Mouse (Mus musculus) neural tube, embryonic 15.5 days (tissue): Measurements from ENCODE around the gene Alg2. TPM values are rescaled to one million over a fixed set of nuclear protein-coding genes. Genes with fewer than 3 reads are reported as not detected.

Experiments
- ATAC-seq: fragments of 200-750 bp; cut with Nextera tagmentation; 2 replicates; pipeline ENCODE4 v1.8.0; 2017; ENCODE audit warnings: mild to moderate bottlenecking, moderate TSS enrichment, moderate library complexity; ENCODE audit not compliant: low FRiP score
- H3K27ac ChIP-seq: fragments of 300-500 bp; sonication (generic); replicated peaks from 2 replicates; pipeline ENCODE4 v1.5.1; 2015; ENCODE audit warnings: mild to moderate bottlenecking, inconsistent platforms
- H3K27me3 ChIP-seq: fragments of 300-500 bp; sonication (generic); replicated peaks from 2 replicates; pipeline ENCODE4 v1.6.1; 2015; ENCODE audit warnings: inconsistent platforms
- H3K36me3 ChIP-seq: fragments of 300-500 bp; sonication (generic); 2 replicates; pipeline ENCODE4 v1.6.1; 2015; ENCODE audit warnings: inconsistent platforms
- H3K4me1 ChIP-seq: fragments of 300-500 bp; sonication (generic); 2 replicates; pipeline ENCODE4 v1.6.1; 2015; ENCODE audit warnings: inconsistent platforms
- H3K4me2 ChIP-seq: fragments of 300-500 bp; sonication (generic); 2 replicates; pipeline ENCODE4 v1.6.1; 2015; ENCODE audit warnings: inconsistent platforms, mild to moderate bottlenecking, moderate library complexity
- H3K4me3 ChIP-seq: fragments of 300-500 bp; sonication (generic); replicated peaks from 2 replicates; pipeline ENCODE4 v1.5.1; 2015; ENCODE audit warnings: mild to moderate bottlenecking, inconsistent platforms
- H3K9ac ChIP-seq: fragments of 300-500 bp; sonication (generic); replicated peaks from 2 replicates; pipeline ENCODE4 v1.6.1; 2015; ENCODE audit warnings: mild to moderate bottlenecking, inconsistent platforms
- H3K9me3 ChIP-seq: fragments of 300-500 bp; sonication (generic); replicated peaks from 2 replicates; pipeline ENCODE4 v1.6.1; 2016; ENCODE audit warnings: inconsistent platforms
- WGBS: fragments of 180-500 bp; shearing (Covaris S2); methylation state at CpG from one replicate; pipeline ENCODE4 v1.1.7; 2015; ENCODE audit warnings: mixed read lengths; 5-methylcytosine and 5-hydroxymethylcytosine counted together
- polyA plus RNA-seq: library from polyadenylated mRNA; unstranded; fragments of >200 nt; fragmentation: Nextera tagmentation; extraction: Ambion mirVana; gene quantifications from 2 replicates; pipeline ENCODE4 v1.2.1, GENCODE M21; 2015

The Alg2 gene
- polyA plus RNA-seq, 1 experiment from 2014 or later, result 364 TPM

- H3K4me1 ChIP-seq, result peaks cover 4% of the 10 kb centered on the region; the same call in 1 of the 2 replicates
- H3K9ac ChIP-seq, result no peak overlapping the region
- no peak overlapping the region for H3K4me3 ChIP-seq
- H3K27ac ChIP-seq, result no peak overlapping the region
- H3K9me3 ChIP-seq, result no peaks in the 10 kb centered on the region
- no peaks in the 10 kb centered on the region for H3K27me3 ChIP-seq
- WGBS, result 91% methylated on average over 3 of the region's 3 CpGs
- H3K36me3 ChIP-seq, result no peaks in the 10 kb centered on the region
- ATAC-seq, result no peak
- H3K4me2 ChIP-seq, result no peak overlapping the region
These were observed 25.6 kb downstream of the Alg2 start for GRCm38 (mm10) chr4:47448526-47448925.

GRCm38 (mm10) chr4:47440951-47441350, 33.2 kb downstream of the Alg2 start:
- Histone ChIP-seq H3K27ac (peak overlapping the region; percentile 24; the same call in 1 of the 2 replicates), H3K4me2 (no peak overlapping the region), H3K9me3 (no peaks in the 10 kb centered on the region), H3K9ac (no peak overlapping the region), H3K4me1 (peaks cover 32% of the 10 kb centered on the region), H3K4me3 (no peak overlapping the region), H3K36me3 (no peaks in the 10 kb centered on the region), H3K27me3 (no peaks in the 10 kb centered on the region)
- ATAC-seq, result no peak
- 78% methylated on average over 11 of the region's 11 CpGs for WGBS

- peaks cover 41% of the 10 kb centered on the region for H3K4me1 ChIP-seq
- no peaks in the 10 kb centered on the region for H3K36me3 ChIP-seq
- no peak overlapping the region for H3K4me3 ChIP-seq
- no peak overlapping the region for H3K4me2 ChIP-seq
- H3K27ac ChIP-seq, result no peak overlapping the region
- H3K9ac ChIP-seq, result no peak overlapping the region
- ATAC-seq, result no peak
- WGBS, result 80% methylated on average over 6 of the region's 6 CpGs
- H3K9me3 ChIP-seq, result no peaks in the 10 kb centered on the region
- no peaks in the 10 kb centered on the region for H3K27me3 ChIP-seq
These were observed 35.2 kb downstream of the Alg2 start for GRCm38 (mm10) chr4:47438956-47439355.

DNA sequence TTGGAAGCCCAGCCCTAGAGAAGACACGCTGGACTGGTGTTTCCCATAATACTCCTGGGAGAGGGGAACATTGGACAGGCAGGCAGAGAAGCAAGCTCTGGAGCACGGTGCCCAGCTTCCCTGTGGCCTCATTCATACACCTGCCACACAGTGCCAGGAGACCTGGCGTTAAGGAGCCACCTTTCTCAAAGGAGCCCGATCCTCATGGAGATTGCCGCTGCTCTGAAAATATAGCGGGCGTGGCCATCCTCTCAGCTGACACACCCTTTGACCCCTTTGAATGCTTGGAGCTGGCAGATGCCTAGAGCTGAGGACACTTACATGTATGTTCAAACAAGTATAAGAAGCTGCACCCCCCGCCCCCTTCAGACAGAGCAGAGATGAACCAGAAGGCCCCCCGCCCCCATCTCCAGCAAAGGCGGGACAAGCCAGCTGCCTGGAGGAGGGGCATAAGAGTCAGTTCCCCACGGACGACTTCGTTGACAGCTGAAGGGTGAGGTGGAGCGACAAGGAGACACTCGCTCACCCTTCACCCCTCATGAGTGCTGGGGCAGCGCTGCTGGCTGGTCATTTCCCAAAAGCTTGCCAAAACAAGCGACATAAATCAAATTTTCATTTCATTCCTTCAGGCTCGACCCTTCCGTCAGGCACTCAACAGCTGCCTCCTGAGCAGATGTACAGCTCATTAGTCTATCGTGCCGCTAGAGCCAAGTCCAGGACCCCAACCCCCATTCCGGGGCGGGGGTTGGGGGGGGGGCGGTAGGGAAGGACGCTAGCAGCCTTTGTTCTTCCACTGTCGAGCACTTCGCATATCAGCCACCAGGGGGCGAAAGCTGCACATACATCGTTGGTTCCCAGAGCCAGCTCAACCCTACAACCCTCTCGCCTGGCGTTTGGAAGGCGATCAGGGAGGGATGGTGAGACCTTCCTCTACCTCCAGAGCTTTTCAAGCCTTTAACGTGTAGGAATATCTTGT, 36.5 kb downstream of the Alg2 start:
- no peaks in the 10 kb centered on the region for H3K27me3 ChIP-seq
- peak; percentile 88 for ATAC-seq
- under 1% methylated on average over 33 of the region's 33 CpGs for WGBS

DNA sequence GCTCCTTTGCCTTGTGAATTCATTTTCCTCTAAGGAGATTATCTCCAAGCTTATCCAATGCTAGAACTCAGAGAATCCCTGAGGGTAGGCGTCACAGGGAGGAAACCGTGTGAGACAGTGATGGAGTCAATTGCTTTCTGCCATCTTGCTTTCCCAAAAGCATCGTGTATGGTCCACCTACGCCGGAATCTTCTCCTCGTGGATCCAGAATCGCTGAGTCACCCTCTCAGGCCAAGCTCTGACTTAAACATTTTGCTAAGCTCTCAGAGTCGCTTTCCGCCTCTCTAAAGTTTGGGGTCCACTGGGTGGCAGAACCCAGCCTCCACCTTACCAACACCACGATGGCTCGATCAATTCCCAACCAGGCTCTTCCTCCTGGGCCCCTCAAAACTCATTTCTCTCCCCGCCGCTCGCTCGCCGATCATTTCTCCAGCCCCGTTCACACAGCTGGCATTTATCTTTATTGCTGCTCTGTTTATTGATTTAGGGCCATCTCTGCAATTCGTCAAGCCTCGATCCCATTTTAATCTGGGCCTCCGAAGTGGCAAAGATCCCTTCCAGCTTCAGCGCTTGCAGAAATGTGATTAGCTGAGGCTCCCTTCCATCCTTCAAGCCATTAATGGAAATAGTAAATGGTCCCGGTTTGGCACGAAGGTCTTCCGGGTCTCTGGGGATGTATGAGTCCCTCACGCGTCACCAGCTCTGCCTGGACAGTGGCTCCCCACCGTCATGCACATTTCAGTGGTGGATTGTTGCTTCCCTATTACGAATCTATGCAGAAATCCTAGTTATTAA, 38.4 kb downstream of the Alg2 start:
- no peak overlapping the region for H3K9ac ChIP-seq
- 0 out of 2 replicates have a peak overlapping the region, but pooled peaks have one; percentile 9 for H3K27ac ChIP-seq
- WGBS, result 35% methylated on average over 28 of the region's 28 CpGs

More for the DNA sequence above, 36.5 kb downstream of the Alg2 start:
- Histone ChIP-seq H3K27ac (peak overlapping the region; percentile 76), H3K4me3 (peak overlapping the region; percentile 50), H3K4me2 (peak overlapping the region; percentile 90), H3K9me3 (no peaks in the 10 kb centered on the region), H3K9ac (peak overlapping the region; percentile 71), H3K4me1 (peaks cover 41% of the 10 kb centered on the region), H3K36me3 (no peaks in the 10 kb centered on the region)

DNA sequence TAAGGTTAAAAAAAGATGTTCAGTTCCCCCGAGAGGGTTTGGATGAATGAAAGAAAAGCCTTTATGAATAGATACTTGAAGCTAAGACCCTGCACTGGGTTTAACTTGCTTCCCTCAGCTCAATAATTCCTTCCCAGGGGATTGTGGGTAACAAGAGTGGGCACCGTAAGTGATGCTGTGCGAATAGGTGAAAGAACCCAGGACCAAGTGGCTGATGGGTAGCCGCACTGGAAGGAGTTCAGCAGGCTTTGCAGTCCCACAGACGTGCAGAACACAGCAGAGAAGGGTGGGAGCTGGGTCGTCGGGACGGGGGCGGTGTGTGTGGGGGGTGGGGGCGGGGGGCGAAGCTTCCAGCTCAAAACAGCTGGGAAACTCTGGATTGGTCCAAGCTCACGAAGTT, 39.0 kb downstream of the Alg2 start:
- H3K27me3 ChIP-seq, result no peaks in the 10 kb centered on the region

More for the DNA sequence above, 38.4 kb downstream of the Alg2 start:
- Histone ChIP-seq H3K36me3 (no peaks in the 10 kb centered on the region), H3K4me2 (0 out of 2 replicates have a peak overlapping the region, but pooled peaks have one; percentile 15), H3K4me3 (no peak overlapping the region), H3K4me1 (peaks cover 41% of the 10 kb centered on the region), H3K9me3 (no peaks in the 10 kb centered on the region), H3K27me3 (no peaks in the 10 kb centered on the region)
- no peak for ATAC-seq

GRCm38 (mm10) chr4:47432766-47433165, 41.4 kb downstream of the Alg2 start:
- no peaks in the 10 kb centered on the region for H3K27me3 ChIP-seq
- H3K4me2 ChIP-seq, result no peak overlapping the region
- no peaks in the 10 kb centered on the region for H3K9me3 ChIP-seq
- no peaks in the 10 kb centered on the region for H3K36me3 ChIP-seq
- WGBS, result 71% methylated on average over 7 of the region's 7 CpGs
- H3K9ac ChIP-seq, result no peak overlapping the region
- ATAC-seq, result no peak
- no peak overlapping the region for H3K27ac ChIP-seq
- H3K4me3 ChIP-seq, result no peak overlapping the region
- H3K4me1 ChIP-seq, result peaks cover 24% of the 10 kb centered on the region

More for the DNA sequence above, 39.0 kb downstream of the Alg2 start:
- H3K4me1 ChIP-seq, result peaks cover 38% of the 10 kb centered on the region
- no peak for ATAC-seq
- no peaks in the 10 kb centered on the region for H3K36me3 ChIP-seq
- H3K27ac ChIP-seq, result no peak overlapping the region
- 70% methylated on average over 12 of the region's 12 CpGs for WGBS
- no peaks in the 10 kb centered on the region for H3K9me3 ChIP-seq
- H3K4me2 ChIP-seq, result no peak overlapping the region
- H3K4me3 ChIP-seq, result no peak overlapping the region
- H3K9ac ChIP-seq, result no peak overlapping the region

DNA sequence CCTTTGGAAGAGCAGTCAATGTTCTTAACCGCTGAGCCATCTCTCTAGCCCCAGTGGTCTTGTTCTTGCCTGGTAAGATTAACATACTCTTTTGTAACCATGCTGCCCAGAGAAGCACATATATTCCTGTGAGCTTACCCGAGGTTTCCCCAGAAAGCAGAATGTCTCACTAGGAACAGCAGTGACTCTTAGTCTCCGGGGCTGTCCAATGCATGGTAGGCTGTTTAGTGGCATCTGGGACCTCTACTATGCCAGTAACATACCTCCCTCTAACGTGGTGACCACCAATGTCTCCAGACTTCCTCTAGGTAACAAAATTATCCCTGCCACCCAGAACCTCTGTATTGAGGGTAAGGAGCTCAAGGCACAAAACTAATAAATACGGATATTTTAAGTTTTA, 43.1 kb downstream of the Alg2 start:
- Histone ChIP-seq H3K4me1 (peaks cover 10% of the 10 kb centered on the region; the same call in 1 of the 2 replicates), H3K27me3 (0 out of 2 replicates have a peak, but pooled peaks cover 3% of the 10 kb centered on the region), H3K9ac (no peak overlapping the region), H3K9me3 (no peaks in the 10 kb centered on the region), H3K27ac (no peak overlapping the region), H3K4me3 (no peak overlapping the region), H3K36me3 (no peaks in the 10 kb centered on the region), H3K4me2 (no peak overlapping the region)
- no peak for ATAC-seq
- WGBS, result 92% methylated on average over 5 of the region's 5 CpGs

DNA sequence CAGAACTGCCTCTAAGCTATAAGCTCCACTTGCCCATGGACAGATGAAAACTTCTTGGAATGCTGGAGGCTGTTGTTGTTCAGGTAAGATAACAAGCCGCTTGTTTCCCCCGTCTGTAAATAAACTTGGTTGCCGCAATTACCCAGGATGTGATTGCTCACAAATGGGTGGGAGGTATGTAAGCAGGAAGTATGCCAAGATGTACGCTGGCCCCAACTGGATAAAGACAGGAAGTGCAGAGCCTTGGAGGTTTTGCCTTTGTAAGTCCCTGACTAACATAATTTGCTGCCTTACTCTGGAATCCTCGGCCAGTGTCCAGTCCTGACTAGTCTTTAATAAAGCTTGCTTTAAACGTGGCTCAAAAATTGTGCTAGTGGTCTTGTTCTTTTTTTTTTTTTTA, 43.6 kb downstream of the Alg2 start:
- no peaks in the 10 kb centered on the region for H3K9me3 ChIP-seq
- ATAC-seq, result no peak
- H3K9ac ChIP-seq, result no peak overlapping the region
- no peaks in the 10 kb centered on the region for H3K36me3 ChIP-seq
- H3K4me1 ChIP-seq, result peaks cover 5% of the 10 kb centered on the region; the same call in 1 of the 2 replicates
- 76% methylated on average over 6 of the region's 6 CpGs for WGBS
- H3K27ac ChIP-seq, result no peak overlapping the region
- no peak overlapping the region for H3K4me3 ChIP-seq
- H3K4me2 ChIP-seq, result no peak overlapping the region
- H3K27me3 ChIP-seq, result 0 out of 2 replicates have a peak, but pooled peaks cover 3% of the 10 kb centered on the region

DNA sequence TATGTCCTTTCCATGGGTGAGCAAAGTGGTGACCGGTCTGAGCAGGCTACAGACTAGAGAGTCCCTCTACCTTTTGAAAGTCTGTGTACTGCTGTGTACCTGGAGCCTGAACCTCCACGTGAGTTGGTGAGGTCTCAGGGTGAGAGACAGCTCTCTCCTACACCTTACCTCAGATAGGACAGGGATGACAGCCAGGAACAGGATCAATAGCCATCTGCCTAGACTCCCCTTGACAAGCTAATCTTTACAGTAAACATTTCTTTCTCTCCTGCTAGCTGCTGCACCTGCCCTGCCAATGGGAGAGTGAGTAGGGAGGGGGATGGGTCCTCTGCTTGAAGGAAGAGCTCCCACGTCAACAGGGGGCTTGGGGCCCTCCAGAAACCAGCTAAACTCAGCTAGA, 46.5 kb downstream of the Alg2 start:
- WGBS, result 77% methylated on average over 3 of the region's 3 CpGs
- H3K4me1 ChIP-seq, result peaks cover 10% of the 10 kb centered on the region; the same call in 1 of the 2 replicates
- no peak overlapping the region for H3K9ac ChIP-seq
- H3K4me2 ChIP-seq, result no peak overlapping the region
- H3K4me3 ChIP-seq, result no peak overlapping the region
- no peaks in the 10 kb centered on the region for H3K36me3 ChIP-seq
- 0 out of 2 replicates have a peak, but pooled peaks cover 3% of the 10 kb centered on the region for H3K27me3 ChIP-seq
- H3K27ac ChIP-seq, result no peak overlapping the region
- ATAC-seq, result no peak
- H3K9me3 ChIP-seq, result no peaks in the 10 kb centered on the region

DNA sequence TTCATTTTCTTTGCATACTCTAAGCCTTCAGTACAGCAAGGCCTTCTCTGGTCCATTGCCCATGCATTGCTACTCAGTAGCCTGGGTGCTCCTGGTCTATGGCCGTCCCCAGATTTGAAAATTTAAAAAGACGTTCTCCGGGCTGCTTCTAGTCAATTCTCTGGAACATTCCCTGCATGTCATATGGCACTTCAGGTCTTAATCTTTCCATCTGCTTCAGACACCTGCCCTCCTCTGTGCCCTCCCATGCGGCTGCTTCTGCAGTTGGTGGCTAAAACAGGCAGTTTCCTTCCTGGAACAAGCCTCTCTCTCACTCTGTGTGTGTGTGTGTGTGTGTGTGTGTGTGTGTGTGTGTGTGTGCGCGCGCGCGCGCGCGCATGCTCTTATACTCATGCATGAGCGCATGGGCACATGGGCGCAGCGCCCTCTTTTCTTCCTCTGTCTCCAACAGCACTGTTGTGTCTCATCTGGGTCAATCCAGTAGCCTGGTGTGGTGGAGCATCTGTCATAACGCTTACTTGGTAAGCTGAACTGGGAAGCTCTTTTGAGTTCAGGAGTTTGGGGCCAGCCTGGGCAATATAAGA, 48.8 kb downstream of the Alg2 start:
- Histone ChIP-seq H3K9me3 (no peaks in the 10 kb centered on the region), H3K27me3 (0 out of 2 replicates have a peak, but pooled peaks cover 3% of the 10 kb centered on the region), H3K4me2 (no peak overlapping the region), H3K9ac (no peak overlapping the region), H3K4me3 (no peak overlapping the region), H3K4me1 (peaks cover 10% of the 10 kb centered on the region; the same call in 1 of the 2 replicates), H3K27ac (no peak overlapping the region), H3K36me3 (no peaks in the 10 kb centered on the region)
- ATAC-seq, result no peak
- 84% methylated on average over 16 of the region's 16 CpGs for WGBS
